Mouse (Mus musculus): ENCODE measurements around the gene Adarb1.

The Adarb1 gene

DNA sequence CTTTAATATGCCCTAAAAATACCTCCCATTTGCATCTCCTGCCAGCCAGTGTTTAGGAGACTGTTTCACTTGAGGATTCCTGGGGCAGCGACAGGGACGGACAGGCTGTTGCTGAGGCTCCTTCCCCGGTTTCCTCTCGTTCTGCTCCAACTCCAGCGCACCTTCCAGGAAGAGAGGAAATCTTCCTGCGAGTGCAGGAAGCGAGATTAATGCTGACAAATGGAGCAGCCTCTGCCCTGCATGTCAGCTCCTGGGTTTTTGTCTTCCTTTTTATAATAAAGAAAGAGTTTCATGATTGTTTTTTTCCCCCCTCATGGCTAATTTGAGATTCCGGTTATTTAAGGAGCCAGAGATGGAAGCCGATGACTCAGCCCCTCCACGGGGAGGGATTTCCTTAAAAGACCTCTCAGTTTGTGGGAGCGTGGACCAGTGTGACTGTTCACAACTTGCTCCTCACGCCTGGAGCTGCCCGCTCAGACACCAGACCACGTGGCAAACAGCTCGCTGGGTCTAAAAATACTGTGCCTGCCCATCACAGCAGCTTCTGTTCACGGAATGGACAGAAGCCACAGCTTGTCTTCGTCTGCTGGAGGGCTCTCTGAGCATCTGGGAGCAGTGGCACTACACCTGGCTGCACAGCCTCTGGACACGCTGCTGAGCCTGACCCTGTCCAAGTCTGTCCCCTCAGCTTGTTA lies 16.5 kb upstream of the Adarb1 start:
- DNase-seq = peak; percentile 98

DNA sequence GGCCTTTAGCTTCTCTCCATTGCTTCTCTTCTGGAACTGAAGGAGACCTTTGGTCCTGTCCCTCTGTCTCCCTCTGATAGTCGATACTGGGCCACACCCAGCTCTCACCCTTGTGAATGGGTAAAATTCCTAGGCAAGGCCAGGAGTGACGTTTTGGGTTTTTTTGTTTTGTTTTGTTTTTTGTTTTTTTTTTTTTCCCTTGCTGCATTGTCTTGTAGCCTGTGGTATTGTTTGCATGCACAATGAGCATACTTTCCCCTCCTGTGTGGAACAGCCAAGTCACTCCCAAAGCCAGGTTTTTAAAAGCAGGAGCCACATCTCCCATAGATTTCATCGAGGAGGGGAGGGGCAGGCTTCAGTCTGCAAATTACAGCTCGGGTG lies 16.0 kb upstream of the Adarb1 start:
- DNase-seq = no peak

DNA sequence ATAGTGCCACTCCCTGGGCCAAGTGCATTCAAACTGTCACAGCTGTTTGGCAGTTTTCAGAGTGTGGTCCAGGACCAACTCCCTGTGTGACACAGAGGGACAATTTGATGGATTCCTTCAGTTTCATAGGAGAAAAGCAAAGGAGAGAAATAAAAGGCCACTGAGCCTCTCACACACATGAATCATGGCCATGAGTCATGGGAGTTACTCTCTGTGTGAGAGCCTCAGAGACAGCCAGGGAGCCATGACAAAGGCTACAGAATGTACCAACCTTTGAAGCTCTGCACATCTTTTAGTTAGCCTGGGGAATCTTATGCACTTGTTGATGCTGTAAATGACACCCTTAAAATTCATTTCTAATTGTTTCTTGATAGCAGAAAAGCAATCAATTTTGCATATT lies 12.7 kb upstream of the Adarb1 start:
- DNase-seq = no peak

- no peak for DNase-seq
Observed at GRCm38 (mm10) chr10:77429921-77430320, 11.9 kb upstream of the Adarb1 start.

GRCm38 (mm10) chr10:77427610-77428009 lies 9.5 kb upstream of the Adarb1 start:
- no peak for DNase-seq

- DNase-seq = no peak
Observed at GRCm38 (mm10) chr10:77420190-77420589, 2.1 kb upstream of the Adarb1 start.

GRCm38 (mm10) chr10:77417240-77418102 lies 599 bp downstream of the Adarb1 start:
- peak; percentile 96 for DNase-seq

GRCm38 (mm10) chr10:77416666-77417239 lies 1.3 kb downstream of the Adarb1 start:
- DNase-seq = no peak

DNA sequence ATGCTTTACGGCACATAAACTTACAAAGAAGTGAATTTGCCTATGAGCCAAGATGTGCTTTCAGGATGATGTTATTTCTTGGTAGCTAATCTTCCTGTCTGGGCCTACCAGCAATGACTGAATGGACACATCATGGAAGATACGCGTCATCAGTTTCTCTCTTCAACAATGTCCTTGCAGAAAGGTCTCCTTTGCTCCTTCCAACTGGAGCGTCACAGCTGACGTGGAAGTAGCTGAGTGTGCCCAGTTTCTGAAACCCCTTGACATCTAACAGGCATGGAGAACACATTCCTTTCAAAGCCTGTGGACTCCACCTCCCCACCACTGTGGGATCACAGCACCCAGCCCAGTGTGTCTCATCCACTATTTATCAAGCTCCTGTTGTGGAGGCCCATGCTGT lies 2.2 kb downstream of the Adarb1 start:
- DNase-seq = peak; percentile 95

DNA sequence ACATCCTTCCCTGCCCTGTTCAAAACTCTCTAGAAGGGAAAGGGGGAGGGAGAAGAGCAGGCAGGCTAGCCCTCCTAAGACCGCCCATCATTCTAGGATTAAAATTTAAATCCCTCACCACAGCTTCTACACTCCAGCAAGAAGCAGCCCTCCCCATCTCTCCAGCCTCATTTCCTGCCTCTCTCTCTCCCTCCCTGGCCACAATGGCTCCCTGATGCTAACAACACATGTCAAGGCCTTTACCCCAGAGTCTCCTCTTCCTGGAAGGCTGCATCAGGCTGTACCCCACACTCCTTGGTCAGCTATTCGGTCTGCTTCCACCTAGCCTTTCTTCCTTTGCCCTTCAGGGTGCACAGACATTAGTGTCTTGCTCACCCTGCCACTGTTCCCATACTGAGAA lies 4.3 kb downstream of the Adarb1 start:
- DNase-seq = no peak

DNA sequence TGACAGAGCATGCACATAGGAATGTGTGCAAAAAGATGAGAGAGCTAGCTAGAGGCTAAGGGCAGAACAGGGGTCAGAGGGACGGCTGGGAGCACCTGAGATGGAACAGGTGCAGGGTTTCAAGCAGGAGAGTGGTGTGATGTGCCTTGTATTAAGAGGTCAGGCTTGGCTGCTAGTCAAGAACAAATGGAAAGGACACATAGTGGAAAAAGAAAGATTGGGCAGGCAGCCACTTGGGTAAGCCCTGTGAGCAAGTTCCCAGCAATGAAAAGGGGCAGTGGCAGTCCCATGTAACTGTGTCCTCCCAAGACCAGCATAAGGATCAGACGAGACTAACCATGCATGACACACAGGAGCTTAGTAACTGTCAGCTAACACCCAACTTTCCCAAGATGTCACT lies 8.9 kb downstream of the Adarb1 start:
- DNase-seq = peak; percentile 91

- DNase-seq = peak; percentile 95
Observed at GRCm38 (mm10) chr10:77408241-77408640, 9.8 kb downstream of the Adarb1 start.

GRCm38 (mm10) chr10:77406486-77406885 lies 11.6 kb downstream of the Adarb1 start:
- DNase-seq = peak; percentile 95

DNA sequence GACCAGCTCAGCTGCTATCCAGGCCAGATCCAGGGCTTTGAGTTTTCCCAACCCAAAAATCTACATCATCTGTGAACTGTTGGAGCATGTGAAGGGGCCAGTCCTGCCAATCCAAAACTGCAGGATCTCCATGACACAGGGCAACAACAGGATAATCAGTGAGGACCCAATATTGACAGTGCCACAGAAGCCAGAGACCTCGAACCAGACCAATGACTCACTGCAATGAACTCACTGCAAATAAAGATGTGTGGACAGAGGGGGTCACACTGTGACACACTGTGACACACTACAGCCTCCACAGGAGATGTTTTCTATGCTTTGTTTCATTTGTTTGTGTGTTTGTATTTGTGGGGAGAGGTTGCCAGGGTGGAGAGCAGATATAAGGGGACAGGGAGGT lies 15.6 kb downstream of the Adarb1 start:
- no peak for DNase-seq

DNA sequence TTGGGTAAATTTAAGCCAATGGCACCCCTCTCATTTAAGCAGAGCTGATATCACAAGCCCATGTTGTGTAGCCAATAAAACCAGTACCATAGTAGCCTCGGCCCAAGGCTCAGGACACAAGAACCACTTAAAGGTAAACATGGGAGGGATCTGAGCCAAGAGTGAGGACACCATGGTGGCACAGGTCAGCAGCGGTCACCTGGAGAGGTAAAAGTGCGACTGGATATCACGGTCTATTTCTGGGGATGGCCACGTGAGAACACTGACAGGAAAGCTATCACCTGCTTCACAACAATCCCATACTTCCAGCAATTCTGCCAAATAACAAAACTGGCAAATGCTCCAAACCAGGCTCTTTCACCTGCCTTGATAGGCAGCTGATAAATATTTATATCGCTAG lies 17.0 kb downstream of the Adarb1 start:
- peak; percentile 91 for DNase-seq

DNA sequence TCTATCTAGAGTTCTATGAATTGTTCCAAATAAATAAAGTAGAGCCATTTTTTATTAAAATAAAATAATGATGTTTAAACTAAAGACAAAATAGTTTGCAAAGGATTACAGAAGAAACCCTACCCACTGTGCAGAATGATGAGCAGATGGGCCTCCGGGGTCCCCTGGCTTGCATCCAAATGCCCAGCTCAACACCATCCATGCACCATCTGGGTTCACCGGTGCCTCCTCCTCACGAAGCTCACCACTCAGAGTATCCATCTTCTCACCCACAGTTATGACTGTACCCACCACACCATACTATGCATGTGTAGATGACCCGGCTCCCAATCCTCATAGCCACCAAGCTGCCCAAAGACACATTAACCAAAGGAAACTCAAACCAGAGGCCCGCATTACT lies 18.1 kb downstream of the Adarb1 start:
- no peak for DNase-seq

DNA sequence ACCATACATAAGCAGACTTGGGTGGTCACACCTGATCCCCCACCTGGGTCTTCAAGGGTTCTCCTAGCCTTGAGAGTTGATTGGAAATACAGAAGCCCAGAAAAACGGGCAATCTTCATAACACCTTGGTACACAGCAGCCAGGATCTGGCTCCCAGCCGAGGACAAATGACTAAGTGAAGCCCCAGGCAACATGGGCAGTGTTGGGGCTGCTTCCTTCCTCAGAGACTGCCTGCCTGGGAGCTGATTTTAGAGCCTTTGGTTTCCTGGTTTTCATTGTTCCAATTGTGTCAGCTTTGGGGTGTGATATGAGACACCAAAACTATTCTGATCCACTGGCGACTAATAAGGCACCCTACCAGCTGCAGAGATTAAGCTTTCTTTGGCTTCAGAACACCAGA lies 20.0 kb downstream of the Adarb1 start:
- peak; percentile 98 for DNase-seq

DNA sequence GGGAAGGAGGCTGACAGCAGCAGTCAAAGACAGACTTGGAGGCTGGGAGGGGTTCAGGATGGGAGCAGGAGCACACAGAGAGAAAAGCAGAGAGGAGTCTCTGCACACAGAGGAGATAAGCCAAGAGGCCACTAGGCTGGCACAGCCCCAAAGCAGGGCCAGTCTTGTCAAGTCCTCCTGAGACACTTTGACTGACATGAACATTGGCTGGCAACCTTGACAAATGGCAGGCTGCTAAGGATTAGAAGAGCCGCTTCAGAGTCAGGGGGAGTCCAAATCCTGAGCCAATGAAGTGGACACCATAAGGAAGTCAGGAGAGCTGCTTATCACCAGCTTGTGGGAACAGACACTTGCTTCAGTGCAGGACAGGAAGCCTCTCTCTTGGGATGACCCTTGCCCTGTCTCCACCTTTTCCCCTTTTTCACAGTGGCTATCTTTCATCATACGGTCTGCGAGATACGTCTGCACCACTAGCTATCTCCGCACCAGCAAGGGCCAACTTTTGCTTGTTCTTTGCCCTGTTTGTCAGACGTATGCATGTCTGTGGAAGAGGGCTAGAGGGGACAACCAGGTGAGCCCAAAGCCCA lies 20.9 kb downstream of the Adarb1 start:
- peak; percentile 94 for DNase-seq

GRCm38 (mm10) chr10:77396015-77396414 lies 22.1 kb downstream of the Adarb1 start:
- no peak for DNase-seq

GRCm38 (mm10) chr10:77391072-77391471 lies 27.0 kb downstream of the Adarb1 start:
- DNase-seq = peak; percentile 90

GRCm38 (mm10) chr10:77387558-77387957 lies 30.5 kb downstream of the Adarb1 start:
- DNase-seq = no peak

DNA sequence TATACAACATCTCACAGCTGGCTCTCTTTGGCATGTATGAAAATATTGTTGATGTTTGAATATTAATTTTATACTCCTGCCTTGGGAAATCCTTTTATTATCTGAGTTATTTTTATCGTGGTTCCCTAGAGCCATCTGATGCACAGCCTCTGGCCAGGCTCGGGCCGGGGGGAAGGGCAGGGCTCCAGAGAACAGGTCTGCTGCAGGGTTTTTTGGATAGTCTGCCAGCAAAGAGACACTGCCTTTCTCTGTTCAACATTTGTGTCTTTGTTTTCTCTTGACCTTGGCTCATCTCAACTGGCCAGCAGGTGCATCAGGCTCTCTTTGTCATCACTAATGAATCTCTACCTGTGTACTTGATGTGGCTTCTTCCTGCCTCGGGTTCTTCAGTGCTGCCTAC lies 32.3 kb downstream of the Adarb1 start:
- peak; percentile 90 for DNase-seq

DNA sequence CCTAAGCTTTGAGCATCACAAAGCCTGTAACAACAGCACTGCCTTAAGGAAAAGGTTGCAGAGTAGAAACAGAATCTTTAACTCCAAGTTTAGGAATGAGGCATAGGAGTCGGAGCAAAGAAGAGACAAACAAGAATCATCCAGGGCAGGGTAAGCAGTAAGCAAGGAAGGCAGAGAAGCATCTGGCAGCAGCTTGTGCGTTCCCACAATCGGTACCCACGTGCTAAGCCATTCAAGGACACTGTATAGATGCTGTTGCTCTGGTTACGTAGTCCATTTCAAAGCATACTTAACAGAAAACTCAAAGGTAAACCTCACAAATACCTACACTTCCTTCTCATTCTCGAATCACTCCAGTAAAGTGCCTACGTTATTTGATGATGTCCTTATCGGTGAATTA lies 35.0 kb downstream of the Adarb1 start:
- no peak for DNase-seq

- peak; percentile 92 for DNase-seq
Observed at GRCm38 (mm10) chr10:77381191-77381590, 36.9 kb downstream of the Adarb1 start.
